Mouse (Mus musculus) mouse trophoblast stem cell (cell line): ENCODE data around the gene Eps8l2.

ENCODE experiments used
- in situ Hi-C, 2 experiments: fragments of 300-500 bp; cut with MseI, MboI; formaldehyde crosslinking; loops; 2 replicates in 1 of 2; 3 replicates in 1 of 2; pipeline ENCODE4 v1.15.1; 2025

The Eps8l2 gene

GRCm38 (mm10) chr7:141338576-141339131 lies at the start of gene Eps8l2:
Eps8l2 (plus strand) TSS chr7:141338880.
- in situ Hi-C loops: no loop called here

- in situ Hi-C loops: no loop called here
These were observed 46.6 kb upstream of the Eps8l2 start, which contains the start of gene Drd4 for GRCm38 (mm10) chr7:141291921-141292582. Drd4 (plus strand) TSS chr7:141292006.

- in situ Hi-C loops: no loop called here
These were observed 45.9 kb upstream of the Eps8l2 start for GRCm38 (mm10) chr7:141292583-141293388.

GRCm38 (mm10) chr7:141293852-141294471 lies 44.7 kb upstream of the Eps8l2 start:
- in situ Hi-C loops: no loop called here

- in situ Hi-C loops: no loop called here
These were observed 44.2 kb upstream of the Eps8l2 start for GRCm38 (mm10) chr7:141294479-141294878.

GRCm38 (mm10) chr7:141297926-141298650 lies 40.6 kb upstream of the Eps8l2 start:
- in situ Hi-C loops: no loop called here

- in situ Hi-C loops: no loop called here
These were observed 39.5 kb upstream of the Eps8l2 start for GRCm38 (mm10) chr7:141299175-141299574.

- in situ Hi-C loops: no loop called here
These were observed 37.3 kb upstream of the Eps8l2 start for GRCm38 (mm10) chr7:141301386-141301785.

- in situ Hi-C loops: no loop called here
These were observed 35.9 kb upstream of the Eps8l2 start for GRCm38 (mm10) chr7:141302702-141303268.

- in situ Hi-C loops: no loop called here
These were observed 34.1 kb upstream of the Eps8l2 start for GRCm38 (mm10) chr7:141304537-141304936.

- in situ Hi-C loops: no loop called here
These were observed 24.3 kb upstream of the Eps8l2 start for GRCm38 (mm10) chr7:141314416-141314815.

GRCm38 (mm10) chr7:141315076-141315475 lies 23.6 kb upstream of the Eps8l2 start:
- in situ Hi-C loops: no loop called here

GRCm38 (mm10) chr7:141315974-141316373 lies 22.7 kb upstream of the Eps8l2 start:
- in situ Hi-C loops: no loop called here

GRCm38 (mm10) chr7:141317619-141318132 lies 21.0 kb upstream of the Eps8l2 start:
- in situ Hi-C loops: no loop called here

- in situ Hi-C loops: no loop called here
These were observed 19.2 kb upstream of the Eps8l2 start for GRCm38 (mm10) chr7:141319446-141319845.

GRCm38 (mm10) chr7:141324686-141325085 lies 14.0 kb upstream of the Eps8l2 start:
- in situ Hi-C loops: no loop called here

- in situ Hi-C loops: no loop called here
These were observed 11.9 kb upstream of the Eps8l2 start for GRCm38 (mm10) chr7:141326546-141327446.

GRCm38 (mm10) chr7:141327469-141328372 lies 11.0 kb upstream of the Eps8l2 start, which contains the start of the genes Deaf1 and Tmem80:
Deaf1 (minus strand) TSS chr7:141327690.
Tmem80 (plus strand) TSS chr7:141327739.
- in situ Hi-C loops: no loop called here
